Mouse (Mus musculus) neural tube, embryonic 11.5 days (tissue): ENCODE measurements around the gene Ddx58. TPM values are rescaled to one million over a fixed set of nuclear protein-coding genes. Genes with fewer than 3 reads are reported as not detected.

Source experiments
- ATAC-seq: fragments of 200-750 bp; cut with Nextera tagmentation; 2 replicates; pipeline ENCODE4 v1.8.0; 2017; ENCODE audit warnings: moderate number of reproducible peaks, mild to moderate bottlenecking, moderate TSS enrichment, moderate library complexity; ENCODE audit not compliant: insufficient read depth, low FRiP score, low TSS enrichment
- DNase-seq: peaks from one replicate; pipeline ENCODE4 v3.0.0-alpha.2; 2015; ENCODE audit warnings: low spot score
- H3K27ac ChIP-seq: fragments of 300-500 bp; sonication (generic); 2 replicates; pipeline ENCODE4 v1.5.1; 2014; ENCODE audit warnings: low read depth, mild to moderate bottlenecking, low read length
- H3K27me3 ChIP-seq: fragments of 300-500 bp; sonication (generic); 2 replicates; pipeline ENCODE4 v1.6.1; 2014; ENCODE audit warnings: mild to moderate bottlenecking, low read length, mixed read lengths; ENCODE audit not compliant: control insufficient read depth, insufficient read depth
- H3K36me3 ChIP-seq: fragments of 300-500 bp; sonication (generic); 2 replicates; pipeline ENCODE4 v1.6.1; 2014; ENCODE audit warnings: mild to moderate bottlenecking, low read length, moderate library complexity, mixed read lengths; ENCODE audit not compliant: control insufficient read depth, insufficient read depth
- H3K4me1 ChIP-seq: fragments of 300-500 bp; sonication (generic); 2 replicates; pipeline ENCODE4 v1.6.1; 2014; ENCODE audit warnings: low read length, mixed read lengths; ENCODE audit not compliant: control insufficient read depth, insufficient read depth
- H3K4me2 ChIP-seq: fragments of 300-500 bp; sonication (generic); 2 replicates; pipeline ENCODE4 v1.6.1; 2014; ENCODE audit warnings: low read depth, mild to moderate bottlenecking, moderate library complexity
- H3K4me3 ChIP-seq: fragments of 300-500 bp; sonication (generic); 2 replicates; pipeline ENCODE4 v1.5.1; 2014; ENCODE audit warnings: low read depth, low read length
- H3K9ac ChIP-seq: fragments of 300-500 bp; sonication (generic); 2 replicates; pipeline ENCODE4 v1.6.1; 2014; ENCODE audit warnings: mild to moderate bottlenecking, low read length
- H3K9me3 ChIP-seq: fragments of 300-500 bp; sonication (generic); 2 replicates; pipeline ENCODE4 v1.6.1; 2016; ENCODE audit warnings: low read length; ENCODE audit not compliant: control insufficient read depth
- WGBS: fragments of 180-500 bp; shearing (Covaris S2); extraction: QIAGEN DNeasy Blood & Tissue Kit; methylation state at CpG from one replicate; pipeline ENCODE4 v1.1.7; 2014; 5-methylcytosine and 5-hydroxymethylcytosine counted together
- polyA plus RNA-seq: library from polyadenylated mRNA; unstranded; fragments of >200 nt; fragmentation: Nextera tagmentation; extraction: Ambion mirVana; gene quantifications from 2 replicates; pipeline ENCODE4 v1.2.1, GENCODE M21; 2014

Gene Ddx58
- polyA plus RNA-seq, 1 experiment from 2014 or later, result 2.8 TPM

DNA sequence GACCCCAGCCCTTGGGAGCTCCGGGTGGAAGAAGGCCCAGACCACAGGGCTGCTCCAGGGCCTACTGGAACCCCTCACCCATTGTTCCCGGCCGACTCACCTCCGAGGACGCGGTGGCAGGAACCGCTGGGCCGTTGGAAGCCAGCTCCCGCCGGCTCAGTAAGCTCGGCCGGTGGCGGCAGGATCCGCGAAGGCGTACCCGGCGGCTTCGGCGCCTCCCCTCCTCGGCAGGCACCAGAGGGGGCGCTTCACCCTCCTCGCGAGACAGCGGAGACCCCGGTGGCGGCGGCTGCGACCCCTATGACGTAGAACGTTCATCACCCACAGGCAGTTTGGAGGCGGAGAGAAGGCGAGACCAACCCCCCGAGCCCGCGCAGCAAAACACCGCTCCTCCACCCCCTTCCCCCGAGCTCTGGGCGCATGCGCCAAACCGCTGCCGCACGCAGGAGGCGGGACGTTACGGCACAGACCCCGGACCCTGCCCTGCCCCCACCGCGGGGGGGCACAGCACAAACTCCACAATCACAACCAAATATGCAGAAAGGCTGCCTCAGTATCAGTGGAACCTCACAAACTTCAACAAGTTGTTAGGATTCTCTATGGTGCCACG is 28.7 kb upstream of the Ddx58 start:
- peaks cover 6% of the 10 kb centered on the region; the same call in 1 of the 2 replicates for H3K4me1 ChIP-seq
- H3K36me3 ChIP-seq, result no peaks in the 10 kb centered on the region
- peak overlapping the region; percentile 83 for H3K4me2 ChIP-seq
- DNase-seq (peak; percentile 96), ATAC-seq (peak; percentile 77)
- no peaks in the 10 kb centered on the region for H3K27me3 ChIP-seq
- 0% methylated on average over 42 of the region's 50 CpGs for WGBS
- H3K27ac ChIP-seq, result peak overlapping the region; percentile 89
- H3K9me3 ChIP-seq, result no peaks in the 10 kb centered on the region
- H3K4me3 ChIP-seq, result peak overlapping the region; percentile 85
- H3K9ac ChIP-seq, result peak overlapping the region; percentile 85

DNA sequence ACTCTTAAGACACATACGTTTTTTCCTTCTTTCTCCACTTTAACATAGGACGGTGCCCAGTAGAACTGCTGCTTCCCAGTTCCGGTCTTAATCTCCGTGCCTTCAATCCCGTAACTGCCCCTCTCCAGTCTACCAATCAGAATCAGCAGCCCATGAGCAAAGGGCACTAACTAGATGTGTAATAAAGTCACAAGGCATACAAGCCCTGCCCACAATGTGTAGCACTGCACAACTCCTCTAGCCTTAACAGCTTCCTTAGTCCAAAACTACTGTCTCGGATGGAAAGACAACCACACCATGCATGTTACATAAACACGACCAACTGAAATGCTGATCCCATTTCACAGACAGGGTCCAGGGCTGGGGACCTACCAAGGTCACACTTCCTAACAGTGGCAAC is 28.1 kb upstream of the Ddx58 start:
- DNase-seq (no peak), ATAC-seq (no peak)
- H3K27me3 ChIP-seq, result no peaks in the 10 kb centered on the region
- H3K9me3 ChIP-seq, result no peaks in the 10 kb centered on the region
- H3K36me3 ChIP-seq, result no peaks in the 10 kb centered on the region
- peaks cover 6% of the 10 kb centered on the region; the same call in 1 of the 2 replicates for H3K4me1 ChIP-seq
- peak overlapping the region; percentile 83 for H3K4me2 ChIP-seq
- 70% methylated on average over 7 of the region's 7 CpGs for WGBS
- H3K4me3 ChIP-seq, result peak overlapping the region; percentile 85
- peak overlapping the region; percentile 85 for H3K9ac ChIP-seq
- H3K27ac ChIP-seq, result peak overlapping the region; percentile 73; the same call in 1 of the 2 replicates

DNA sequence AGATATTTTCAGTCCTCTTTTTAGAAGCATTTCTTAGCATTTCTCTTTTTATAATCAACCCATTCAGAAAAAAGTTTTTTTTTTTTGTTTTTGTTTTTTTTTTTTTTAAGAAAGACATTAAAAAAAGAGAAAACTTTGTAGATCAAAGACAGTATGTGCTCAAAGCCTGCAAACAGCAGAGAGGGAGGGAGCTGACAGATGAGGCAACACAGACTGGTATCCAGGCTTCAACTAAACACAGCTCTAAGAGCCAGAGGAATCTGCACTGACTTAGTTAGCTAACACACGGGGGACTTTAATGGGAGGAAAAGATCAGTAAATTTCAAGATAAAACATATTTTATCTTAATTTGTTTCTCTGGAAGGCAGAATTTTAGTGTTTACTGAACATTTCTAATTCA is 24.7 kb upstream of the Ddx58 start:
- H3K4me1 ChIP-seq, result peaks cover 6% of the 10 kb centered on the region; the same call in 1 of the 2 replicates
- peaks cover 21% of the 10 kb centered on the region for H3K36me3 ChIP-seq
- ATAC-seq, result no peak
- no peak for DNase-seq
- H3K9me3 ChIP-seq, result no peaks in the 10 kb centered on the region
- H3K4me2 ChIP-seq, result no peak overlapping the region
- H3K4me3 ChIP-seq, result no peak overlapping the region
- WGBS, result 85% methylated on average over 1 of the region's 1 CpGs
- no peak overlapping the region for H3K9ac ChIP-seq
- H3K27ac ChIP-seq, result no peak overlapping the region
- H3K27me3 ChIP-seq, result no peaks in the 10 kb centered on the region

DNA sequence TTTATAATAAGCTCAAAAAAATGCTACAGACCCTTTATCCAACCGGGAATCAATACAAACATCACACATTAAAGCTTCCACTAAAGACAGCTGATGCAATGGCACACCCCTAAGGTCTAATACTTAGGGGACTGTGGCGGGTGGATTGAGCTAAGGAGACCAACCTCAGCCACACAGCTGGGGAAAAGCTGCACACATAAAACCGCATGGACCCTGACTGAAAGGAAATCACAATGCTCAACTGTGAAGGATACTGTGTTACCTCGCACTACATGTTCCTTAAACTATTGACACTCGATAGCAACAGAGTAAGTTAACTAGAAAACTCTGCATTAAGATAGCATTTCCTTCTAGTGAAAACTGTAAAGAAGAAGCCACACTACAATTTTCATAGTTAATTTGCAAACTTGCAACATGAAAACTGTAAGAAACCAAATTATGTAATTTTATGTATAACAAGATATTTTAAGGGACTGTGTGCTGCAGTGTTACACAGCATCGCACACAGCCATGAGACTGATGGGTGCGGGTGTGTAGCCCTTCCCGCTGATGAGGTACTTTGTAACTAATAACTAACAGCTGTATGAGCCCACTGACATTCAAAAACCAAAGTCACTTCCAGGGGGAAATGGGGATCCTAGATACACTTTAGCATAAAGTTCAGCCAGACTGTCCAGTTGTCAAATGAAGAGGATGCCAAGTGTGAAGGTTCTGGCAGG is 14.9 kb upstream of the Ddx58 start:
- H3K4me1 ChIP-seq, result no peaks in the 10 kb centered on the region
- no peak overlapping the region for H3K4me2 ChIP-seq
- H3K27me3 ChIP-seq, result no peaks in the 10 kb centered on the region
- peaks cover 2% of the 10 kb centered on the region; the same call in 1 of the 2 replicates for H3K36me3 ChIP-seq
- WGBS, result 86% methylated on average over 8 of the region's 8 CpGs
- DNase-seq, result no peak
- H3K27ac ChIP-seq, result no peak overlapping the region
- no peak for ATAC-seq
- no peaks in the 10 kb centered on the region for H3K9me3 ChIP-seq
- no peak overlapping the region for H3K9ac ChIP-seq
- H3K4me3 ChIP-seq, result no peak overlapping the region

DNA sequence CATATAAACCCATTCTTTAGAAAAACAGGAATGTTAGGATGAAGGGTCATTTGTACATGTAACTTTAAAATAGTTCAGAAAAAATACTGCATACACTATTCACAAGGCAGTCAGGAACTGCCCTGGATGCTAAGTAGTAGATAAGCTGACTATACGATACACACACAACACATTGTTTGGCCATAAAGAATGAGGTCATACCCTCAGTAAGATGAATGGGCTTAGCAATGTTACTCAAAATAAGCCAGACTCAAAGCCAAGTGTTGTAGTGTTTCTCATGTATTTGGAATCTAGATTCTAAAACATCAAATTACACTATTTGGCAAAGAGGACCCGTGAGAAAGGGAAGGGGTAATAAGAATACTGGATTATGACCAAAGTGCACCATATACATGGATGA is 14.1 kb upstream of the Ddx58 start:
- Histone ChIP-seq H3K9ac (no peak overlapping the region), H3K4me3 (no peak overlapping the region), H3K4me1 (no peaks in the 10 kb centered on the region), H3K4me2 (no peak overlapping the region), H3K27ac (no peak overlapping the region), H3K9me3 (no peaks in the 10 kb centered on the region), H3K36me3 (no peaks in the 10 kb centered on the region), H3K27me3 (no peaks in the 10 kb centered on the region)
- 88% methylated on average over 2 of the region's 2 CpGs for WGBS
- ATAC-seq (no peak), DNase-seq (no peak)

DNA sequence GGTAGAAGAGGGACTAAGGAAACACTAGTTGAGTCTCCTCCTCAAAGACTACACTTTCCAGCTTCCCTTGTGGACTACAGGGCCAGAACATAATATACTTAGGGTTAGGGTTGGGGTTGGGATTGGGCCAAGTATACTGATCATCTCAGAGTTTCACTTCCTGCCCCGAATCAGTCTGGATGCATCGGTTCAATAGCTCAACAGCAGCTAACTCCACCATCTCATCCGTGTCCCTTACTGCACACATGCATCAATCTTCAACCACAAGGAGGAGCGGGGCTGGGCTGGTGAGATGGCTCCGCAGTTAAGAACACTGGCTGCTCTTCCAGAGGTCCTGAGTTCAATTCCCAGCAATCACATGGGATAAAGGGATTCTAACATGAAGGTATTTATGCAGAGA is 11.4 kb upstream of the Ddx58 start:
- H3K4me2 ChIP-seq, result no peak overlapping the region
- no peak for DNase-seq
- WGBS, result 96% methylated on average over 5 of the region's 5 CpGs

DNA sequence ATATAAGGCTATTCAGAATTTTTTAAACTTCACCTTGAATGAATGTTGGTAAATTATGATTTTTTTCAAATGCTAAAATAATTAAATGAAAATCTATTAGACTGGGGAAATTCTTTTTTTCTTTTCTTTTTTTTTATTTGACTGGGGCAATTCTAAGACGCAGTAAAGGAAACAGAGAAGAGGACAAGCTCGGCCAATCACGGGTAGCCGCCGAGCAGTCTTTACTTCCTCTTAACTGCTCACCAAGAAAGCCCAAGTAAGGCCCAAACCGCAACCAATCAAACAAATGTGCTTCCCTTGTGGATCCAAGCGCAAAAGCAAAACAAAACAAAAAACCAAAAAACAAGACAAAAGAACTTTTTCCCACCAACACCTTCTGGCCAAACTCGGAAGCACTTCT is 4.4 kb upstream of the Ddx58 start:
- Histone ChIP-seq H3K27ac (no peak overlapping the region), H3K4me2 (no peak overlapping the region), H3K9me3 (no peaks in the 10 kb centered on the region), H3K4me3 (no peak overlapping the region), H3K36me3 (no peaks in the 10 kb centered on the region), H3K27me3 (no peaks in the 10 kb centered on the region), H3K4me1 (no peaks in the 10 kb centered on the region), H3K9ac (no peak overlapping the region)
- 84% methylated on average over 8 of the region's 8 CpGs for WGBS
- ATAC-seq (no peak), DNase-seq (no peak)

More for the DNA sequence above, 11.4 kb upstream of the Ddx58 start:
- Histone ChIP-seq H3K9me3 (no peaks in the 10 kb centered on the region), H3K36me3 (no peaks in the 10 kb centered on the region), H3K4me3 (no peak overlapping the region), H3K27me3 (no peaks in the 10 kb centered on the region), H3K9ac (no peak overlapping the region), H3K4me1 (no peaks in the 10 kb centered on the region), H3K27ac (no peak overlapping the region)
- ATAC-seq, result no peak

DNA sequence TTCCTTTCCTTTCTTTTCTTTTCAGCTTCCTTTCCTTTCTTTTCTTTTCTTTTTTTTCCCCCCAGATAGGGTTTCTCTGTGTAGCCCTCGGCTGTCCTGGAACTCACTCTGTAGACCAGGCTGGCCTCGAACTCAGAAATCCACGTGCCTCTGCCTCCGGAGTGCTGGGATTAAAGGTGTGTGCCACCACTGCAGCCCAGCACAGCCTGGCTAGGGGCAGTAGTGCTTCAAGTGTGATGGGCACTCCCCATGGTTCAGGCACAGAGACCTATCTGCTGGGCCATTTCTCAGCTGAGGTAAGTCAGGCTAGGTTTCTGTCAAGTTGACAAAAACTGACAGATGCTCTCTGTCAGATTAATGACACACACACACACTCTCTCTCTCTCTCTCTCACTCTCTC is 3.4 kb upstream of the Ddx58 start:
- Histone ChIP-seq H3K4me2 (no peak overlapping the region), H3K27me3 (no peaks in the 10 kb centered on the region), H3K9me3 (no peaks in the 10 kb centered on the region), H3K9ac (no peak overlapping the region), H3K27ac (no peak overlapping the region), H3K4me1 (0 out of 2 replicates have a peak, but pooled peaks cover 3% of the 10 kb centered on the region), H3K4me3 (no peak overlapping the region), H3K36me3 (no peaks in the 10 kb centered on the region)
- ATAC-seq (no peak), DNase-seq (no peak)
- 86% methylated on average over 4 of the region's 4 CpGs for WGBS

DNA sequence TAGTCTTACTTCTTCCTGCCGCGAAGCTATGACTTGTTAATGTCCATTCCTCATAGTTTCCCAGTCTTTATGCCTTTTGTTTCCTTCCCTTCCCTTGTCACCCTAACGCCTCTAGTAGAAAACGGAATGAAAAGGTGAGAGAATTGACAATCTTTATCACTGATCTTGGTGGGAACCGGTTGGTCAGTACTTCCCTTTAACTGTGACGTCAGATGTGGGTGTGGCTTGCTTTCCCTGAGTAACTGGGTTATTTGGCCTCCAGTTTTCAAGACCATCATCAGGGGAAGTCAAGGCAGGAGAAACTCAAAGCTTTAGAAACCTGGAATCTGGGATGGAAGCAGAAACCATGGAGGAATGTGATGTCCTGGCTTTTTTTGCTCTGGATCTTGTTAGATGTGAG is 2.3 kb upstream of the Ddx58 start:
- no peak overlapping the region for H3K27ac ChIP-seq
- H3K4me1 ChIP-seq, result 0 out of 2 replicates have a peak, but pooled peaks cover 3% of the 10 kb centered on the region
- H3K9ac ChIP-seq, result no peak overlapping the region
- no peaks in the 10 kb centered on the region for H3K36me3 ChIP-seq
- ATAC-seq (no peak), DNase-seq (no peak)
- no peak overlapping the region for H3K4me3 ChIP-seq
- H3K9me3 ChIP-seq, result no peaks in the 10 kb centered on the region
- no peak overlapping the region for H3K4me2 ChIP-seq
- H3K27me3 ChIP-seq, result no peaks in the 10 kb centered on the region
- WGBS, result 51% methylated on average over 6 of the region's 6 CpGs
